Mouse (Mus musculus) granulocyte monocyte progenitor cell, adult 5-6 weeks (primary cell): ENCODE results near the gene Plcb2. TPM values are rescaled to one million over a fixed set of nuclear protein-coding genes. Genes with fewer than 3 reads are reported as not detected.

Experiments
- ATAC-seq: replicated peaks from 2 replicates; pipeline ENCODE4 v1.8.0; 2016; ENCODE audit warnings: mild to moderate bottlenecking, moderate TSS enrichment, inconsistent platforms; ENCODE audit not compliant: poor library complexity, severe bottlenecking
- total RNA-seq, 2 experiments: library from RNA; stranded (forward) in 1 of 2; stranded (reverse) in 1 of 2; fragments of 200-712, 200-1000 nt in 1 of 2; fragments of >200 nt in 1 of 2; fragmentation: Nextera tagmentation in 1 of 2; gene quantifications; 2 replicates each; pipeline ENCODE4 v1.2.3; 2014 to 2017

Gene Plcb2
- total RNA-seq, 2 experiments from 2014 or later, result 70.7 to 99.1 TPM

GRCm38 (mm10) chr2:118751896-118752791, 23.9 kb upstream of the Plcb2 start:
- no peak for ATAC-seq

- ATAC-seq, result no peak
Measured at GRCm38 (mm10) chr2:118750476-118750875, 22.2 kb upstream of the Plcb2 start.

GRCm38 (mm10) chr2:118749341-118749884, 21.2 kb upstream of the Plcb2 start:
- no peak for ATAC-seq

GRCm38 (mm10) chr2:118747301-118747960, 19.2 kb upstream of the Plcb2 start:
- no peak for ATAC-seq

GRCm38 (mm10) chr2:118745915-118746901, 18.0 kb upstream of the Plcb2 start:
- ATAC-seq, result peak; percentile 23

- ATAC-seq, result peak; percentile 65
Measured at GRCm38 (mm10) chr2:118745232-118745884, 17.1 kb upstream of the Plcb2 start, which contains the start of gene Inafm2. Gene Inafm2 (plus strand): TSS chr2:118745758.

- ATAC-seq, result peak; percentile 35
Measured at GRCm38 (mm10) chr2:118744621-118745020, 16.4 kb upstream of the Plcb2 start.

- peak; percentile 38 for ATAC-seq
Measured at GRCm38 (mm10) chr2:118743261-118743943, 15.2 kb upstream of the Plcb2 start.

- ATAC-seq, result no peak
Measured at GRCm38 (mm10) chr2:118741183-118741582, 12.9 kb upstream of the Plcb2 start.

GRCm38 (mm10) chr2:118740341-118740740, 12.1 kb upstream of the Plcb2 start:
- no peak for ATAC-seq

GRCm38 (mm10) chr2:118733341-118733740, 5.1 kb upstream of the Plcb2 start:
- ATAC-seq, result no peak

- no peak for ATAC-seq
Measured at GRCm38 (mm10) chr2:118731981-118732380, 3.7 kb upstream of the Plcb2 start.

- peak; percentile 53 for ATAC-seq
Measured at GRCm38 (mm10) chr2:118730622-118730915, 2.3 kb upstream of the Plcb2 start.

GRCm38 (mm10) chr2:118729816-118730621, 1.8 kb upstream of the Plcb2 start:
- no peak for ATAC-seq

GRCm38 (mm10) chr2:118729194-118729593, 956 bp upstream of the Plcb2 start:
- ATAC-seq, result peak; percentile 60

GRCm38 (mm10) chr2:118727911-118728310, 327 bp downstream of the Plcb2 start:
- ATAC-seq, result no peak

GRCm38 (mm10) chr2:118726873-118727272, 1.4 kb downstream of the Plcb2 start:
- ATAC-seq, result 0 out of 2 replicates have a peak, but pooled peaks have one; percentile 15

GRCm38 (mm10) chr2:118725511-118725910, 2.7 kb downstream of the Plcb2 start:
- ATAC-seq, result no peak
